In the genomic region with DNA sequence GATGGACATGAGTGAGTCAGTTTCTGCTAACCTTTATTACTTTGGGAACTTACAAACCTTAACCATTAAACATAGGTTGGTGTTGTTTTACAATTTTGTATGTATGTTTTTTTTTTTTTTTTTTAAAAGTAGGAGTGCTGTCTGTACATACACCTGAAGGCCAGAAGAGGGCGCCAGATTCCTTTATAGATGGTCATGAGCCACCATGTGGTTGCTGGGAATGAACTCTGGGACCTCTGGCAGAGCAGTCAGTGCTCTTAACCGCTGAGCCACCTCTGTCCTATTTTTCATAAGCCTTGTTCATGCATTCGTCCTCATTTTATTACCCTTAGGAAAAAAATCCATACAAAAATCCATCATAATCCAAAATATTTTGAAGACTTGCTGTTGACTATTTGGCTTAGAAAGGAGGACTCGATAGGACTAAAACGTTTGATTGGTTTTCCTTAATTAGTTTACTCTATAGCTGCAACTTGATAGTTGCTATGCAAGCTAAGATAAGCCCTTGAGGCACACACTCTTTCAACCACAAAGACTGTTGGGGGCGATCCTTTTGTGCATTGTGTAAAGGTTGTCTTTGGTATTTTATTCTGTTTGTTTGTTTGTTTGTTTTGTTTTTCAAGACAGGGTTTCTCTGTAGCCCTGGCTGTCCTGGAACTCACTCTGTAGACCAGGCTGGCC, we compare ENCODE assay signal across 7 mouse cellular contexts. TPM values are rescaled to one million over a fixed set of nuclear protein-coding genes. Genes with fewer than 3 reads are reported as not detected.
DNase-seq lines count a peak whose midpoint lies in the region; ATAC-seq and TF ChIP-seq lines count a peak whose summit lies in the region.

No protein-coding gene starts in this region.

- peak; percentile 60 for TF ChIP-seq CTCF in left cerebral cortex, adult 2 months (IDR thresholded peaks at IDR 0.05)
- TF ChIP-seq CTCF in lung, embryonic 14.5 days (IDR thresholded peaks at IDR 0.05; ENCODE audit: low read depth): peak; percentile 70

- no peak overlapping the region for H3K9ac ChIP-seq in lung, embryonic 14.5 days
- no peak overlapping the region for H3K9ac ChIP-seq in forebrain, embryonic 15.5 days (replicated peaks)

- H3K36me3 ChIP-seq in lung, embryonic 14.5 days (ENCODE audit: insufficient read depth): no peaks in the 10 kb centered on the region
- H3K36me3 ChIP-seq in forebrain, embryonic 15.5 days: no peaks in the 10 kb centered on the region

- no peak overlapping the region for H3K27ac ChIP-seq in left cerebral cortex, adult 2 months
- H3K27ac ChIP-seq in lung, embryonic 14.5 days (ENCODE audit: low read depth): no peak overlapping the region
- no peak overlapping the region for H3K27ac ChIP-seq in forebrain, embryonic 15.5 days (replicated peaks)

- intact Hi-C loops in left cerebral cortex, adult 2 months (cut with DNase I): loop anchor here (2.0 to 10.0 kb wide), 2 partner anchors 24 to 502 kb away; a partner anchor contains a TSS

- no peaks in the 10 kb centered on the region for H3K27me3 ChIP-seq in lung, embryonic 14.5 days (ENCODE audit: insufficient read depth, low read length)
- H3K27me3 ChIP-seq in forebrain, embryonic 15.5 days: no peaks in the 10 kb centered on the region

- no peaks in the 10 kb centered on the region for H3K4me1 ChIP-seq in lung, embryonic 14.5 days (ENCODE audit: insufficient read depth)
- H3K4me1 ChIP-seq in forebrain, embryonic 15.5 days: no peaks in the 10 kb centered on the region

- H3K4me3 ChIP-seq in left cerebral cortex, adult 2 months: no peak overlapping the region
- H3K4me3 ChIP-seq in lung, embryonic 14.5 days (ENCODE audit: low read depth, low read length): no peak overlapping the region
- no peak overlapping the region for H3K4me3 ChIP-seq in forebrain, embryonic 15.5 days

- 37% methylated on average over 6 of the region's 6 CpGs for WGBS in lung, embryonic 14.5 days
- whole genome bisulfite sequencing in forebrain, embryonic 15.5 days: 45% methylated on average over 6 of the region's 6 CpGs

- no peaks in the 10 kb centered on the region for H3K9me3 ChIP-seq in lung, embryonic 14.5 days (ENCODE audit: low read depth, low read length)
- no peaks in the 10 kb centered on the region for H3K9me3 ChIP-seq in forebrain, embryonic 15.5 days

- H3K4me2 ChIP-seq in lung, embryonic 14.5 days: no peak overlapping the region
- no peak overlapping the region for H3K4me2 ChIP-seq in forebrain, embryonic 15.5 days (replicated peaks)

- DNase-seq in left cerebral cortex, adult 2 months (ENCODE audit: extremely low spot score in 1 of 2, low spot score in 2 of 2): no peak
- DNase-seq in left cerebral cortex, adult 11 months (ENCODE audit: low spot score): no peak
- peak; percentile 93 for DNase-seq in NIH3T3 (ENCODE audit: low read depth)
- peak; percentile 54 for DNase-seq in embryo, embryonic 11.5 days (ENCODE audit: low read depth, low spot score)
- peak; percentile 84 for DNase-seq in lung, embryonic 14.5 days
- no peak for DNase-seq in right cerebral cortex, adult 2 months (ENCODE audit: low spot score in 2 of 2)

- no peak for ATAC-seq in lung, embryonic 14.5 days (ENCODE audit: insufficient read depth)
- ATAC-seq in forebrain, embryonic 15.5 days (replicated peaks): no peak

RNA-seq across cellular contexts. Expression of a gene that starts 6.8 kb away (rescaled TPM):
- total RNA-seq in left cerebral cortex, adult 2 months (2021): 1 to 10 TPM; 2.2 to 3.1 TPM
- polyA plus RNA-seq in lung, embryonic 14.5 days (2014; fragmentation: Nextera tagmentation; extraction: Ambion mirVana): 8.3 and 9.3 TPM in 2 replicates
- polyA plus RNA-seq in forebrain, embryonic 15.5 days (2015; fragmentation: Nextera tagmentation; extraction: Ambion mirVana): 3.3 and 4.3 TPM in 2 replicates

RNA-seq across cellular contexts. Expression of a gene that starts 7.7 kb away (rescaled TPM):
- not detected for total RNA-seq in left cerebral cortex, adult 2 months (2021)
- polyA plus RNA-seq in lung, embryonic 14.5 days (2014; fragmentation: Nextera tagmentation; extraction: Ambion mirVana): 0.32 TPM in 1 of 2 replicates, not detected in the other
- polyA plus RNA-seq in forebrain, embryonic 15.5 days (2015; fragmentation: Nextera tagmentation; extraction: Ambion mirVana): 0.32 and 0.80 TPM in 2 replicates

RNA-seq across cellular contexts. Expression of a gene that starts 12.0 kb away (rescaled TPM):
- 10 to 100 TPM; 25.5 to 27.7 TPM for total RNA-seq in left cerebral cortex, adult 2 months (2021)
- polyA plus RNA-seq in lung, embryonic 14.5 days (2014; fragmentation: Nextera tagmentation; extraction: Ambion mirVana): 39.3 and 47.1 TPM in 2 replicates
- 61.5 and 63.5 TPM in 2 replicates for polyA plus RNA-seq in forebrain, embryonic 15.5 days (2015; fragmentation: Nextera tagmentation; extraction: Ambion mirVana)

RNA-seq across cellular contexts. Expression of a gene that starts 18.4 kb away (rescaled TPM):
- total RNA-seq in left cerebral cortex, adult 2 months (2021): 10 to 100 TPM; 41.3 to 44.2 TPM
- polyA plus RNA-seq in lung, embryonic 14.5 days (2014; fragmentation: Nextera tagmentation; extraction: Ambion mirVana): 30.1 and 31.4 TPM in 2 replicates
- polyA plus RNA-seq in forebrain, embryonic 15.5 days (2015; fragmentation: Nextera tagmentation; extraction: Ambion mirVana): 18.2 and 18.4 TPM in 2 replicates

RNA-seq across cellular contexts. Expression of a gene that starts 18.4 kb away (rescaled TPM):
- 10 to 100 TPM; 35.8 to 36.0 TPM for total RNA-seq in left cerebral cortex, adult 2 months (2021)
- 11.1 and 13.2 TPM in 2 replicates for polyA plus RNA-seq in lung, embryonic 14.5 days (2014; fragmentation: Nextera tagmentation; extraction: Ambion mirVana)
- polyA plus RNA-seq in forebrain, embryonic 15.5 days (2015; fragmentation: Nextera tagmentation; extraction: Ambion mirVana): 18.7 and 19.5 TPM in 2 replicates

Comparison
In these comparisons a context has a peak if more than half of its experiments do, and no peak if none do; other contexts are left out.
1. DNase-seq: peak in NIH3T3 (single experiment), embryo, embryonic 11.5 days (single experiment) and lung, embryonic 14.5 days (single experiment); none in left cerebral cortex, adult 2 months (0 of 2), left cerebral cortex, adult 11 months (single experiment) and right cerebral cortex, adult 2 months (0 of 2).